Mouse (Mus musculus): Measurements from ENCODE around the gene Mum1. TPM values are rescaled to one million over a fixed set of nuclear protein-coding genes. Genes with fewer than 3 reads are reported as not detected.

The Mum1 gene
- polyA plus RNA-seq, 1 experiment from 2014 or later, result 51.5 TPM

GRCm38 (mm10) chr10:80278390-80278789 is 52.2 kb downstream of the Mum1 start:
- peaks cover 91% of the 10 kb centered on the region for H3K36me3 ChIP-seq (ENCODE audit: control insufficient read depth, insufficient read depth, low read length)
- ATAC-seq (ENCODE audit: low FRiP score, low TSS enrichment), result no peak

GRCm38 (mm10) chr10:80279273-80279672 is 53.0 kb downstream of the Mum1 start:
- H3K9ac ChIP-seq (replicated peaks; ENCODE audit: low read length), result no peak overlapping the region
- peaks cover 94% of the 10 kb centered on the region for H3K36me3 ChIP-seq (ENCODE audit: control insufficient read depth, insufficient read depth, low read length)
- no peaks in the 10 kb centered on the region for H3K27me3 ChIP-seq (ENCODE audit: control insufficient read depth, insufficient read depth, low read length)
- H3K4me2 ChIP-seq (ENCODE audit: low read length), result no peak overlapping the region
- no peak for DNase-seq
- H3K4me1 ChIP-seq (ENCODE audit: control insufficient read depth, insufficient read depth, low read length), result no peaks in the 10 kb centered on the region
- no peaks in the 10 kb centered on the region for H3K9me3 ChIP-seq (ENCODE audit: control insufficient read depth, low read length)
- no peak overlapping the region for H3K27ac ChIP-seq (replicated peaks; ENCODE audit: low read depth, low read length)
- no peak for ATAC-seq (ENCODE audit: low FRiP score, low TSS enrichment)
- H3K4me3 ChIP-seq (replicated peaks; ENCODE audit: low read depth, low read length), result no peak overlapping the region
- WGBS, result 94% methylated on average over 12 of the region's 12 CpGs

More at GRCm38 (mm10) chr10:80278390-80278789, 52.2 kb downstream of the Mum1 start:
- Histone ChIP-seq H3K4me2 (ENCODE audit: low read length) (no peak overlapping the region), H3K4me1 (ENCODE audit: control insufficient read depth, insufficient read depth, low read length) (no peaks in the 10 kb centered on the region), H3K4me3 (replicated peaks; ENCODE audit: low read depth, low read length) (no peak overlapping the region), H3K9me3 (ENCODE audit: control insufficient read depth, low read length) (no peaks in the 10 kb centered on the region), H3K27ac (replicated peaks; ENCODE audit: low read depth, low read length) (no peak overlapping the region), H3K27me3 (ENCODE audit: control insufficient read depth, insufficient read depth, low read length) (no peaks in the 10 kb centered on the region), H3K9ac (replicated peaks; ENCODE audit: low read length) (no peak overlapping the region)
- no peak for DNase-seq
- 95% methylated on average over 9 of the region's 9 CpGs for WGBS

GRCm38 (mm10) chr10:80281304-80281703 is 55.1 kb downstream of the Mum1 start:
- H3K9ac ChIP-seq (replicated peaks; ENCODE audit: low read length), result no peak overlapping the region; the same call in 1 of the 2 replicates
- no peaks in the 10 kb centered on the region for H3K27me3 ChIP-seq (ENCODE audit: control insufficient read depth, insufficient read depth, low read length)
- no peaks in the 10 kb centered on the region for H3K4me1 ChIP-seq (ENCODE audit: control insufficient read depth, insufficient read depth, low read length)
- no peak overlapping the region for H3K4me2 ChIP-seq (ENCODE audit: low read length)
- no peak overlapping the region for H3K27ac ChIP-seq (replicated peaks; ENCODE audit: low read depth, low read length)
- ATAC-seq (ENCODE audit: low FRiP score, low TSS enrichment), result no peak
- no peak for DNase-seq
- 80% methylated on average over 7 of the region's 7 CpGs for WGBS
- H3K9me3 ChIP-seq (ENCODE audit: control insufficient read depth, low read length), result no peaks in the 10 kb centered on the region
- no peak overlapping the region for H3K4me3 ChIP-seq (replicated peaks; ENCODE audit: low read depth, low read length)
- peaks cover 96% of the 10 kb centered on the region for H3K36me3 ChIP-seq (ENCODE audit: control insufficient read depth, insufficient read depth, low read length)

GRCm38 (mm10) chr10:80281921-80282371 is 55.7 kb downstream of the Mum1 start:
- DNase-seq, result peak; percentile 39
- peaks cover 96% of the 10 kb centered on the region for H3K36me3 ChIP-seq (ENCODE audit: control insufficient read depth, insufficient read depth, low read length)
- H3K4me3 ChIP-seq (replicated peaks; ENCODE audit: low read depth, low read length), result no peak overlapping the region

GRCm38 (mm10) chr10:80282481-80283441 is 56.5 kb downstream of the Mum1 start:
- H3K27ac ChIP-seq (replicated peaks; ENCODE audit: low read depth, low read length), result no peak overlapping the region
- H3K9me3 ChIP-seq (ENCODE audit: control insufficient read depth, low read length), result no peaks in the 10 kb centered on the region
- H3K9ac ChIP-seq (replicated peaks; ENCODE audit: low read length), result no peak overlapping the region; the same call in 1 of the 2 replicates
- no peak overlapping the region for H3K4me3 ChIP-seq (replicated peaks; ENCODE audit: low read depth, low read length)
- no peak for DNase-seq
- ATAC-seq (ENCODE audit: low FRiP score, low TSS enrichment), result no peak
- H3K36me3 ChIP-seq (ENCODE audit: control insufficient read depth, insufficient read depth, low read length), result peaks cover 96% of the 10 kb centered on the region
- 90% methylated on average over 20 of the region's 20 CpGs for WGBS
- H3K4me1 ChIP-seq (ENCODE audit: control insufficient read depth, insufficient read depth, low read length), result no peaks in the 10 kb centered on the region
- no peak overlapping the region for H3K4me2 ChIP-seq (ENCODE audit: low read length)
- H3K27me3 ChIP-seq (ENCODE audit: control insufficient read depth, insufficient read depth, low read length), result no peaks in the 10 kb centered on the region

More at GRCm38 (mm10) chr10:80281921-80282371, 55.7 kb downstream of the Mum1 start:
- WGBS, result 57% methylated on average over 8 of the region's 8 CpGs
- Histone ChIP-seq H3K27ac (replicated peaks; ENCODE audit: low read depth, low read length) (no peak overlapping the region), H3K4me1 (ENCODE audit: control insufficient read depth, insufficient read depth, low read length) (no peaks in the 10 kb centered on the region), H3K9me3 (ENCODE audit: control insufficient read depth, low read length) (no peaks in the 10 kb centered on the region), H3K4me2 (ENCODE audit: low read length) (no peak overlapping the region), H3K27me3 (ENCODE audit: control insufficient read depth, insufficient read depth, low read length) (no peaks in the 10 kb centered on the region), H3K9ac (replicated peaks; ENCODE audit: low read length) (no peak overlapping the region; the same call in 1 of the 2 replicates)
- ATAC-seq (ENCODE audit: low FRiP score, low TSS enrichment), result peak; percentile 13; the same call in 1 of the 2 replicates

- WGBS, result 74% methylated on average over 15 of the region's 15 CpGs
- no peaks in the 10 kb centered on the region for H3K4me1 ChIP-seq (ENCODE audit: control insufficient read depth, insufficient read depth, low read length)
- H3K4me2 ChIP-seq (ENCODE audit: low read length), result no peak overlapping the region
- H3K9me3 ChIP-seq (ENCODE audit: control insufficient read depth, low read length), result no peaks in the 10 kb centered on the region
- H3K9ac ChIP-seq (replicated peaks; ENCODE audit: low read length), result no peak overlapping the region
- H3K27me3 ChIP-seq (ENCODE audit: control insufficient read depth, insufficient read depth, low read length), result no peaks in the 10 kb centered on the region
- no peak overlapping the region for H3K4me3 ChIP-seq (replicated peaks; ENCODE audit: low read depth, low read length)
- DNase-seq, result no peak
- peaks cover 84% of the 10 kb centered on the region for H3K36me3 ChIP-seq (ENCODE audit: control insufficient read depth, insufficient read depth, low read length)
- H3K27ac ChIP-seq (replicated peaks; ENCODE audit: low read depth, low read length), result no peak overlapping the region
- ATAC-seq (ENCODE audit: low FRiP score, low TSS enrichment), result no peak
Observed at GRCm38 (mm10) chr10:80285222-80286070, 59.2 kb downstream of the Mum1 start.

GRCm38 (mm10) chr10:80288097-80288496 is 61.9 kb downstream of the Mum1 start:
- Histone ChIP-seq H3K9me3 (ENCODE audit: control insufficient read depth, low read length) (no peaks in the 10 kb centered on the region), H3K36me3 (ENCODE audit: control insufficient read depth, insufficient read depth, low read length) (peaks cover 59% of the 10 kb centered on the region), H3K4me2 (ENCODE audit: low read length) (no peak overlapping the region), H3K4me1 (ENCODE audit: control insufficient read depth, insufficient read depth, low read length) (peaks cover 4% of the 10 kb centered on the region), H3K27me3 (ENCODE audit: control insufficient read depth, insufficient read depth, low read length) (no peaks in the 10 kb centered on the region), H3K4me3 (replicated peaks; ENCODE audit: low read depth, low read length) (no peak overlapping the region), H3K9ac (replicated peaks; ENCODE audit: low read length) (no peak overlapping the region), H3K27ac (replicated peaks; ENCODE audit: low read depth, low read length) (no peak overlapping the region)
- ATAC-seq (ENCODE audit: low FRiP score, low TSS enrichment), result no peak
- WGBS, result 96% methylated on average over 12 of the region's 12 CpGs
- DNase-seq, result no peak

GRCm38 (mm10) chr10:80288657-80289056 is 62.4 kb downstream of the Mum1 start:
- DNase-seq (no peak), ATAC-seq (ENCODE audit: low FRiP score, low TSS enrichment) (no peak)
- H3K4me3 ChIP-seq (replicated peaks; ENCODE audit: low read depth, low read length), result no peak overlapping the region
- no peaks in the 10 kb centered on the region for H3K27me3 ChIP-seq (ENCODE audit: control insufficient read depth, insufficient read depth, low read length)
- peaks cover 59% of the 10 kb centered on the region for H3K36me3 ChIP-seq (ENCODE audit: control insufficient read depth, insufficient read depth, low read length)
- H3K9ac ChIP-seq (replicated peaks; ENCODE audit: low read length), result no peak overlapping the region
- no peaks in the 10 kb centered on the region for H3K9me3 ChIP-seq (ENCODE audit: control insufficient read depth, low read length)
- WGBS, result 65% methylated on average over 8 of the region's 8 CpGs
- H3K4me1 ChIP-seq (ENCODE audit: control insufficient read depth, insufficient read depth, low read length), result peaks cover 10% of the 10 kb centered on the region
- no peak overlapping the region for H3K27ac ChIP-seq (replicated peaks; ENCODE audit: low read depth, low read length)
- H3K4me2 ChIP-seq (ENCODE audit: low read length), result no peak overlapping the region

All from midbrain, embryonic 14.5 days (tissue).